Mouse (Mus musculus): Measurements from ENCODE around the gene Phactr2. TPM values are rescaled to one million over a fixed set of nuclear protein-coding genes. Genes with fewer than 3 reads are reported as not detected.

The Phactr2 gene
- total and polyA plus RNA-seq, 3 experiments: 0.08 to 0.49 (median 0.31) TPM

- Histone ChIP-seq H3K27me3 (replicated peaks) (no peaks in the 10 kb centered on the region), H3K4me1 (ENCODE audit: control insufficient read depth in 1 of 2, insufficient read depth in 2 of 2) (peaks cover 9 to 39% of the 10 kb centered on the region in 2 experiments), H3K36me3 (replicated peaks in 1 of 2; ENCODE audit: control insufficient read depth in 1 of 2, insufficient read depth in 1 of 2, low read length in 1 of 2) (peaks cover 44 to 57% of the 10 kb centered on the region in 2 experiments), H3K4me2 (ENCODE audit: insufficient read depth, low read depth, poor library complexity, severe bottlenecking) (no peak overlapping the region), H3K9me3 (replicated peaks; ENCODE audit: low read length) (no peaks in the 10 kb centered on the region), H3K79me2 (replicated peaks; ENCODE audit: control insufficient read depth, extremely low read depth, insufficient read depth, poor library complexity, severe bottlenecking) (peaks cover 13% of the 10 kb centered on the region), H3K4me3 (replicated peaks in 1 of 3; ENCODE audit: low read depth in 2 of 3, low read length in 2 of 3, poor library complexity in 1 of 3) (no peak overlapping the region), H3K9ac (ENCODE audit: insufficient read depth, low read depth) (no peak overlapping the region), H3K27ac (ENCODE audit: insufficient read depth, low read depth) (no peak overlapping the region)
- TF ChIP-seq POLR2AphosphoS2 (IDR thresholded peaks at IDR 0.05; ENCODE audit: low read depth, low read length) (no peak), POLR2A (IDR thresholded peaks at IDR 0.05; ENCODE audit: low read depth, low read length) (no peak), ZMIZ1 (IDR thresholded peaks at IDR 0.05; ENCODE audit: low read depth, low read length) (no peak), JUN (IDR thresholded peaks at IDR 0.05; ENCODE audit: insufficient read depth, low read depth, low read length) (no peak), TBP (conservative IDR thresholded peaks at IDR 0.05; ENCODE audit: low read depth, low read length) (no peak)
- DNase-seq (ENCODE audit: extremely low read depth): no peak
- in situ Hi-C loops (cut with MboI; ENCODE audit: low pct_ligation_motif_present, low pct_unique_long_range_greater_than_20kb, low sequenced_read_pairs) (no loop called here), dilution Hi-C loops (cut with MboI; ENCODE audit: extremely low pct_ligation_motif_present, extremely low pct_unique_long_range_greater_than_20kb, low sequenced_read_pairs) (no loop called here)
These were observed 284.3 kb downstream of the Phactr2 start for GRCm38 (mm10) chr10:13189881-13190280.

- peaks cover 56 to 79% of the 10 kb centered on the region in 2 experiments for H3K36me3 ChIP-seq (replicated peaks in 1 of 2; ENCODE audit: control insufficient read depth in 1 of 2, insufficient read depth in 1 of 2, low read length in 1 of 2)
- peaks cover 6% of the 10 kb centered on the region; the same call in 1 of the 2 replicates for H3K79me2 ChIP-seq (replicated peaks; ENCODE audit: control insufficient read depth, extremely low read depth, insufficient read depth, poor library complexity, severe bottlenecking)
- H3K4me2 ChIP-seq (ENCODE audit: insufficient read depth, low read depth, poor library complexity, severe bottlenecking): no peak overlapping the region
- peaks cover 14 to 47% of the 10 kb centered on the region in 2 experiments for H3K4me1 ChIP-seq (ENCODE audit: control insufficient read depth in 1 of 2, insufficient read depth in 2 of 2)
- in situ Hi-C loops (cut with MboI; ENCODE audit: low pct_ligation_motif_present, low pct_unique_long_range_greater_than_20kb, low sequenced_read_pairs): no loop called here
- H3K9ac ChIP-seq (ENCODE audit: insufficient read depth, low read depth): no peak overlapping the region
- no peaks in the 10 kb centered on the region for H3K9me3 ChIP-seq (replicated peaks; ENCODE audit: low read length)
- dilution Hi-C loops (cut with MboI; ENCODE audit: extremely low pct_ligation_motif_present, extremely low pct_unique_long_range_greater_than_20kb, low sequenced_read_pairs): no loop called here
- H3K4me3 ChIP-seq (replicated peaks in 1 of 3; ENCODE audit: low read depth in 2 of 3, low read length in 2 of 3, poor library complexity in 1 of 3): no peak overlapping the region
- H3K27ac ChIP-seq (ENCODE audit: insufficient read depth, low read depth): no peak overlapping the region
- no peak for DNase-seq (ENCODE audit: extremely low read depth)
- no peaks in the 10 kb centered on the region for H3K27me3 ChIP-seq (replicated peaks)
- TF ChIP-seq NELFE (IDR thresholded peaks at IDR 0.05; ENCODE audit: low read depth, low read length) (no peak), USF1 (IDR thresholded peaks at IDR 0.05; ENCODE audit: low read depth, low read length) (no peak), ZKSCAN1 (IDR thresholded peaks at IDR 0.05; ENCODE audit: borderline replicate concordance, low read depth, low read length) (no peak), CTCF (conservative IDR thresholded peaks at IDR 0.05 in 1 of 2, IDR thresholded peaks at IDR 0.05 in 1 of 2; ENCODE audit: low read depth in 2 of 2, low read length in 2 of 2) (no peak)
These were observed 287.5 kb downstream of the Phactr2 start for GRCm38 (mm10) chr10:13186754-13187153.

- in situ Hi-C loops (cut with MboI; ENCODE audit: low pct_ligation_motif_present, low pct_unique_long_range_greater_than_20kb, low sequenced_read_pairs) (no loop called here), dilution Hi-C loops (cut with MboI; ENCODE audit: extremely low pct_ligation_motif_present, extremely low pct_unique_long_range_greater_than_20kb, low sequenced_read_pairs) (no loop called here)
- peaks cover 11 to 38% of the 10 kb centered on the region in 2 experiments for H3K4me1 ChIP-seq (ENCODE audit: control insufficient read depth in 1 of 2, insufficient read depth in 2 of 2)
- TF ChIP-seq NELFE (IDR thresholded peaks at IDR 0.05; ENCODE audit: low read depth, low read length) (no peak), MYC (IDR thresholded peaks at IDR 0.05; ENCODE audit: low read depth, low read length) (peak; percentile 80), MAX (IDR thresholded peaks at IDR 0.05; ENCODE audit: low read length) (no peak), IRF4 (IDR thresholded peaks at IDR 0.05; ENCODE audit: low read depth, low read length) (peak; percentile 93), ETS1 (conservative IDR thresholded peaks at IDR 0.05; ENCODE audit: low read depth, low read length) (peak; percentile 66; the same call in 1 of the 2 replicates), RAD21 (IDR thresholded peaks at IDR 0.05; ENCODE audit: low read depth, low read length) (no peak; the same call in 1 of the 2 replicates), BHLHE40 (IDR thresholded peaks at IDR 0.05; ENCODE audit: low read depth, low read length) (peak; percentile 41; the same call in 1 of the 2 replicates), E2F4 (IDR thresholded peaks at IDR 0.05; ENCODE audit: insufficient replicate concordance, low read depth, low read length) (no peak), MEF2A (IDR thresholded peaks at IDR 0.05; ENCODE audit: borderline replicate concordance, low read depth, low read length) (peak; percentile 56; the same call in 1 of the 2 replicates), CHD2 (IDR thresholded peaks at IDR 0.05; ENCODE audit: low read length) (peak; percentile 70), JUND (conservative IDR thresholded peaks at IDR 0.05; ENCODE audit: low read depth, low read length) (peak; percentile 75), TBP (conservative IDR thresholded peaks at IDR 0.05; ENCODE audit: low read depth, low read length) (no peak), TCF12 (IDR thresholded peaks at IDR 0.05; ENCODE audit: low read depth, low read length) (0 out of 2 replicates have a peak, but pooled peaks have one; percentile 32), ELF1 (IDR thresholded peaks at IDR 0.05; ENCODE audit: low read depth, low read length) (peak; percentile 51), EP300 (IDR thresholded peaks at IDR 0.05; ENCODE audit: low read length) (peak; percentile 98), JUN (IDR thresholded peaks at IDR 0.05; ENCODE audit: insufficient read depth, low read depth, low read length) (peak; percentile 83)
- H3K4me3 ChIP-seq (replicated peaks in 1 of 3; ENCODE audit: low read depth in 2 of 3, low read length in 2 of 3, poor library complexity in 1 of 3): no peak overlapping the region
- H3K9ac ChIP-seq (ENCODE audit: insufficient read depth, low read depth): 0 out of 2 replicates have a peak overlapping the region, but pooled peaks have one; percentile 24
- no peaks in the 10 kb centered on the region for H3K27me3 ChIP-seq (replicated peaks)
- H3K36me3 ChIP-seq (replicated peaks in 1 of 2; ENCODE audit: control insufficient read depth in 1 of 2, insufficient read depth in 1 of 2, low read length in 1 of 2): peaks cover 57 to 82% of the 10 kb centered on the region in 2 experiments
- no peaks in the 10 kb centered on the region for H3K9me3 ChIP-seq (replicated peaks; ENCODE audit: low read length)
- peaks cover 4% of the 10 kb centered on the region; the same call in 1 of the 2 replicates for H3K79me2 ChIP-seq (replicated peaks; ENCODE audit: control insufficient read depth, extremely low read depth, insufficient read depth, poor library complexity, severe bottlenecking)
- peak overlapping the region; percentile 58 for H3K27ac ChIP-seq (ENCODE audit: insufficient read depth, low read depth)
- peak; percentile 60 for DNase-seq (ENCODE audit: extremely low read depth)
- peak overlapping the region; percentile 34 for H3K4me2 ChIP-seq (ENCODE audit: insufficient read depth, low read depth, poor library complexity, severe bottlenecking)
These were observed 289.9 kb downstream of the Phactr2 start for GRCm38 (mm10) chr10:13184170-13184766.
